Mouse (Mus musculus) cerebral cortex, adult 2 months (tissue): ENCODE measurements around the gene Snx20.

Source experiments
- WGBS: fragments of 180-500 bp; shearing (Covaris S2); methylation state at CpG from one replicate; pipeline ENCODE4 v1.1.7; 2018; 5-methylcytosine and 5-hydroxymethylcytosine counted together

The Snx20 gene

DNA sequence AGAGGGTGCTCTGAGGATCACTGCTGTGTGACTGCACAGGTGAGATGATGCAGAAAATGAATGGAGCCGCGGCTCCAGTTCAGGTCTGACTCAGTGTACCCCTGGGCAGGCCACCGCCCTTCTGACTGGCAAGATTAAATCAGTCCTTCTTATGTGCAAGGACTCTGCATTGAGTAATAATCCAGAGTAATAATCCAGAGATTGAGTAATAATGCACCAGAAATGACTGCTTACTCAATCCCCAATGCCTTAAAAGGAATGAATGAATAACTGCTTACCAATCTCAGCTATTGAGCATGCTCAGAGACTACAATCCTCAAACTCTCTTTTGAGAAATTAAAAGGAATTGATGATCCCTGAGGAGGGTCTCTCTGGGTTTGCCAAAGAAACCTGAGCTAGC, 3.0 kb upstream of the Snx20 start:
- WGBS, result over 99% methylated on average over 3 of the region's 3 CpGs

DNA sequence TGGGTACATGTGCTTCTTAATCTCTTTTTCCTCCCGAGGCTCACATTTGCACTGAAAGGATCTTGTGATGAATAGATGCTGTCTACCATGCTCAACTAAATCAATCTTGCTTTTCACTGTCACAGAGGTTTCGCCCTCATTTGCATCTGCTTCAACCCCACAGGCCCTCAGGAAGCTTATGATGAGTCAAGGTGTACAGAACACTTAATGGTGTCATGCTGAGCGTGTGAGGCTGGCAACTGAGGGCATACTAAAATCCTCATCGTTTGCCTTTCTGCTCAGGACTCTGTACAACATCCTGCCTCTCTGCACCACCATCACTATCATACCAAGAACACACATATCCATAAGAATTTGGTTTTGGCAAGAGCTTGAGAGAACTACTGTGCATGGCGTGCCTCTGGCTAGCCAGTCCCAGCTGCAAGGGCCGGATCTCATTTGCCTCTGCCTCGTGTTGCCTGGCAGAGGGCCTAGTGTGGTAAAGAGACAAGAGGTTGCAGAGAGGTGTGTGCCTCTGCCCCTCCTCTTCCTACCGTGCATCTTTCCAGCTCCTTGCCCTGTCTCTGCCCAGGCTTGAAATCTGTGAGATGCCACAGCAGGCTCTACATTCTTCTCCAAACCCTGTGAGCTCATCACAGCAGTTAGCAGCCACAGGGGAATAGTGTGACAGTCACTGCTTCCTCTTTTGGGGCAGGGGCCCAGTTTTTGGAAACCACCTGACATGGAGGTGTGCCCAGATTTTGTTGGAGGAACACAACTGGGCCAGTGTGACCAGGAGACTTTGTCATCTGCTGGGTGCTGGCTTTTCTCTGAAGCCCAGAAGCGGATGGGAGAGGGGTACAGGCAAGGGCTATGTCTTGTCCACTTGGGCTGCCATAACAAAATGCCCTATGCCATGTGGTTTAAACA, 1.4 kb upstream of the Snx20 start:
- 82% methylated on average over 9 of the region's 9 CpGs for WGBS

- 77% methylated on average over 7 of the region's 7 CpGs for WGBS
Observed at GRCm38 (mm10) chr8:88633343-88633765, 2.6 kb downstream of the Snx20 start.

DNA sequence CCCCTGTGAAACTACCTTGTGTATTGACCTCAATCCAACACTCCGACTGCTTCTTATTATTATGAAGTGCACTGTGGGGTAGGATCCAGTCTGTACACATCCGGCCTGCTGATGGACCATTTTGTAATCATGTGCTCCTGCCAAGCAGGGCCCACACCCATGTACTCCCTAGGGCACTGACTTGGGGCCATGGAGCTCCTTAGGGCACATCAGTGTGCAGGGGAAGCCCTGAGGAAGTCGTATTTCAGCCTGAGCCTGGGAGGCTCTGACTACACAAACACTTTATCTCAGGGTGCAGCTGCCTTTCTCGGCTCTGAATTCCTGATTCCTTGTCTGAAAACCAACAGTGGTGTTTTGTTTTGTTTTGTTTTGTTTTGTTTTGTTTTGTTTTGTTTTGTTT, 5.7 kb downstream of the Snx20 start:
- WGBS, result 89% methylated on average over 4 of the region's 4 CpGs

DNA sequence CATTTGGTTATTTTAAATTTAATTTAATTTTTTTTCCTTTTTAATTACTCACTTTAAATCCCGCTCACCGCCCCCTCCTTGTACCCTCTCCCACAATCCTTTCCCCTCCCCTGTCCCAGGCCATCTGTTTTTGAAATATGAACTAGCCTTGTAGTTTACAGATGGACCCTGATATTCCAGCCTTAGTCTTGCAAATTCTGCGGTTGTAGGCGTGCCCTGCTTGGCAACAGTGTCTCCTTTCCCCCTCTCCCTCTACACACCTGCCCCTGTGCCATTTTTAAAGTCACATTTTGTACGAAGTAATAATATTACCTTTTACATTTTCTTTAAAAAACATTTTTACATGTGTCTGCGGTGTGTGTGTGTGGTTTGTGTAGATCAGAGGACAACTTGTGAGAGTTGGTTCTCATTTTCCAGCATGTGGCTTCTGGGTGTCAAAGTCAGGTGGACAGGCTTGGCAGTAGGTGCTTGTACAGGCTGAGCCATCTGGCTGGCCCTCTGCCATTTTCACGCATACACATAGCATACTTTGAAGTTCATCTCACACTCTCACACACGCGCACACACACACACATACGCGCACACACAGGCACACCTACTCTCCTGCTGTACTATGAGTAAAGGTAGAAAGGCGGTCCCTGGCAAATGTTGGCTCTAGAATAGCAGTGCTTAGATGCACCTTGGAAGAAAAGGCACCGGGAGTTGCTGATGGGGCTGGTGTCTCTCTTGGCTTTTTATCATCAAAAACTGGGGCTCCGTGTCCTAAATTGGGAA, 7.7 kb downstream of the Snx20 start:
- 48% methylated on average over 14 of the region's 14 CpGs for WGBS

DNA sequence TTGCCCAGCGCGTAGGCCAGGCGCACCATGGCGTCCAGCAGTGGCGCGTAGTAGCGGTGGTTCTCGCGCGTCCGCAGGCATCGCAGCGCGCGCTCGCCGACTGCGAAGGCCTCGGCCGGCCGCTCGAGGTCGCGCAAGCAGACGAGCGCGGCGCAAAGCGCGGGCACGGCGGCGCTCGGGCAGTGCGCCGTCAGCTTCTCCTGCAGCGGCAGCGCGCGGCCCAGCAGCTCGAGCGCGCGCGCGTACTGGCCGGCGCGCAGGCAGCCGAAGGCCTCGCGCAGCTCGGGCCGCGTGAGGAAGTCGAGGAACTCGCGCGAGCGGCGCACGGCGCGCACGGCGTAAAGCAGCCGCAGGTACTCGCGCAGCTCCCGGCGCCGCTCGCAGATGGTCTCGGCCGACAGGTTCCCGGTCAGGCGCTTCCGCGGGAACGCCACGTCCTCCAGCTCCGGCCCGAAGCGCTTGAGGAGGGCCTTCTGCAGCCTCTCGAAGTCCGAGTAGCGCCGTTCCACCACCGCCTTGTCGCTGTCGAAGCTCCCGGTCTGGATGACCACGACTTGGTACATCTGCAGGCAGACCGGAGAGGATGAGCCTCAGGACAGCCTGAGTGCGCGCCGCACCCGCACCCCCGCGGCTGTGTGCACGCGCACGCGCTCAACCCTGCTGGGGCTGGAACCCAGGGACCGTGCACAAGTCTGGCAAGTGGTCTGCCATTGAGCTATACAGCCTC, 8.5 kb downstream of the Snx20 start:
- WGBS, result 7% methylated on average over 105 of the region's 105 CpGs

DNA sequence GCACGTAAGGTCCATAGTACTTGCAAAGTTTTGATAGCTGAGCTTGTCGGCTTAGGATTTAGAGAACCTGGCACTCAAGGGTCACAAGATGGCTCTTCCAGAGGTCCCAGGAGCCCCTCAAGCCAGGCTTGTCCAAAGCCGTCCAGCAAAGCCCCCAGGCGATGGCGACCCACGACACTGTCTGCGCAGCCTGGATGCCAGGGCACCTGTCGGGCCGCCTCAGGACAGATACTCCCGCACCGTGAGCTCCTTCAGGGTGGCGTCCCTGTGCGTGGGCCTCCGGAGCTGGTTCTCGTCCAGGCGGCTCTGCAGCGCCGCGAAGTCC, 9.0 kb downstream of the Snx20 start:
- 21% methylated on average over 19 of the region's 19 CpGs for WGBS

- 75% methylated on average over 3 of the region's 3 CpGs for WGBS
Observed at GRCm38 (mm10) chr8:88626433-88626832, 9.5 kb downstream of the Snx20 start.

- 80% methylated on average over 3 of the region's 3 CpGs for WGBS
Observed at GRCm38 (mm10) chr8:88624276-88624675, 11.7 kb downstream of the Snx20 start.

DNA sequence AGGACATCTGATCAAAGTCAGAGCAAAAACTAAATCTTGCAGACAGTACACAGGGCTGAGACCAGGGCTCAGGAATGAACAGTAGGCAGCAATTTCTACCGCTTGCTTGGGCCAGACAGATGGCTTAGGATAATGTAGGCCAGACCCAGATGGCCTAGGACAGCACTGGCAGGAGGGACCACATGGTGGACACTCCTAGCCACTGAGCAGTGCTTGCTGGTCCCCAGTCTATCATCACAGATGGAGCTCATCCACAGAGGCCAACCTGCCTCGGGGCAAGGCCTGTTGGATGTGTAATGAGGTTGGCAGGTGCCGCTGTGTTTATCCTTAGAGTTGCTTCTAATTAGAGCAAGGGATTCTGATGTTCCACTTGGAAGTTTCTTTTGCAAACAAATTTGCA, 12.6 kb downstream of the Snx20 start:
- WGBS, result 76% methylated on average over 3 of the region's 3 CpGs

- WGBS, result under 1% methylated on average over 8 of the region's 8 CpGs
Observed at GRCm38 (mm10) chr8:88621408-88621807, 14.5 kb downstream of the Snx20 start.

DNA sequence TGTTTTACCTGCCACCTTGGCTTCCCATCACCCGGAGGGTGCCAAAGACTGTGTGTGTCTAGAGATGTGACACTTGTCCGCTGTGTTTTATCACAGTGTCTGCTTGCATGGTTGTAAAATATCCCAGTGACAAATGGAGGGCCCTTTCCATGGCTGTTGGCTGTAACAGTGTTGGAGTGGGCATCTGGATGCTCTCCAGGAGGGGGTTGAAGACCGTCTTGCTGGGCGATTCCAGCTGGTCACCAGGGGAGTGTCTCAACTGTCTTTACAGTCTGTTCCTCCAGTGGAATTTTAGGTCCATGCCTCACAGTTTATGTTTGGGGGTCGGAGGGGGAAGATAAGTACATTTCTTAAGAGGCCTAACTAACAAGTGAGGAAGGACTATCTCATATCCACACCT, 15.0 kb downstream of the Snx20 start:
- WGBS, result 58% methylated on average over 5 of the region's 5 CpGs

DNA sequence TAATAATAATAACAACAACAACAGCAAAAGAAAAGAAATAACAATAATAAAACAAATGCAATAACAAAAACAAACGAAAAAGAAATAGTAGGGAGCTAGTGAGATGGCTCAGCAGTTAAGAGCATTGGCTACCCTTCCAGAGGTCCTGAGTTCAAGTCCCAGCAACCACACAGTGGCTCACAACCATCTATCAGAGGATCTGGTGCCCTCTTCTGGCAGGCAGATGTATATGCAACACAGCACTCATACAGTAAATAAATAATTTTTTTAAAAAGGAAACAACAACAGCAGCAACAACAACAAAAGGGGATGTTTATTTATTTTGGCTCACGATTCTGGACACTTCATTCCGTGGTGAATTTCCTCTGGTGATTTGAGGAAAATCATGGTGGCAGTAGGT, 16.4 kb downstream of the Snx20 start:
- WGBS, result 78% methylated on average over 3 of the region's 3 CpGs

GRCm38 (mm10) chr8:88618612-88619011, 17.3 kb downstream of the Snx20 start:
- 90% methylated on average over 5 of the region's 5 CpGs for WGBS

- WGBS, result 52% methylated on average over 5 of the region's 5 CpGs
Observed at GRCm38 (mm10) chr8:88614981-88615380, 20.9 kb downstream of the Snx20 start.

- WGBS, result 73% methylated on average over 6 of the region's 6 CpGs
Observed at GRCm38 (mm10) chr8:88610271-88610670, 25.7 kb downstream of the Snx20 start.

GRCm38 (mm10) chr8:88609036-88609435, 26.9 kb downstream of the Snx20 start:
- WGBS, result 85% methylated on average over 8 of the region's 8 CpGs

GRCm38 (mm10) chr8:88605361-88606040, 30.4 kb downstream of the Snx20 start:
- 75% methylated on average over 13 of the region's 13 CpGs for WGBS

GRCm38 (mm10) chr8:88604065-88605038, 31.6 kb downstream of the Snx20 start:
- 13% methylated on average over 19 of the region's 20 CpGs for WGBS

DNA sequence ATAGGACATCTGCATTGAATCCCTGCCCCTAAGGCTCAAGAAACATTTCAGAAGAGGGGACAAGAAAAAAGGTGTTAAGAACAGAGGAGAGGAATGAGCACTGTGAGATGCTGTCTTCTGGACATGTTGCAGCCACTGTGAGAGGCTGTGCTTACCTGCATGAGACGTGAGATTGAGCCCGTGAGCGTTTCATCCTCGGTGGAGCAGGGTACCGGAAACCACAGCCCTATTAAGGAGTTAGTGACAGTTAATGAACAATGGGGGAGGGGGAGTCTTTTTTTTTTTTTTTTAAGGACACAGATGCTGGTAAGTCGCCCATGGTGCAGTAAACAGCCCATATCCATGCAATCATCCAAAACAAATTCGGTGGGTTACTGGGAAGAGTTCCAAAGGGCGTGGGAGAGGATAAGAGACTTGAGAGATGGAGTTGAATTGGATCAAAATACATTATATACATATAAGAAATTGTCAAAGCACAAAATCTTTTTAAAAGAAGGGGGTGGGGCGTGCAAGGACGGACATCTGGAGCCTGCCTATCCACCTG, 32.4 kb downstream of the Snx20 start:
- 24% methylated on average over 10 of the region's 10 CpGs for WGBS
